Mouse (Mus musculus): ENCODE measurements around the gene Slc6a9. TPM values are rescaled to one million over a fixed set of nuclear protein-coding genes. Genes with fewer than 3 reads are reported as not detected.

The Slc6a9 gene
- 10 to 100 TPM; 35.9 to 36.3 TPM for total RNA-seq (2021)
- long read RNA-seq, experiment 1, transcript Slc6a9-201 (14 exons, 3,479 nt), result major isoform, 20 of 52 reads
- long read RNA-seq, experiment 1, partial matches to known transcripts, result 9 of 52 reads
- long read RNA-seq, experiment 1, other reads (novel, unspliced or antisense), result 23 of 52 reads
- long read RNA-seq, experiment 2, transcript Slc6a9-201 (14 exons, 3,479 nt), result major isoform, 20 of 47 reads
- long read RNA-seq, experiment 2, partial matches to known transcripts, result 13 of 47 reads
- long read RNA-seq, experiment 2, other reads (novel, unspliced or antisense), result 14 of 47 reads

DNA sequence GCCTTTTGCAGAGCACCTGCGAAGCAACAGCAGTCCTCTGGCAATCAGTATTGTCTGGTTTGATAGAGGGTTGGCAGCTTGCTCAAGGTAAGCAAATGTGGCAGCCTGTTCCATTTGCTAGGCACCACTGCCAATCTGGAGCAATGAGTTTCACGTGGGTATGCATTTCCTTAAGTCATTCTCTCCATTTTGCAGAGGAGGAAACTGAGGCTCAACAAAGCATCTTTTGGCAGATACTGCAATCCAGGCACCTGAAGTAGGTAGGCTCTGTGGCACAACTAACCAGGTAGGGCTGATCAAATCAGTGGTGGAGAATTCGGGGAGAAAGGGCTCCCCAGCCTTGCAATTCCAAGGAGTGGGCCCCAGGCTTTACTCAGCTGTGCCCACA, at the start of gene Slc6a9:
TSS of gene Slc6a9 (plus strand) at position 50 of the 388 bp plus-strand sequence.
- DNase-seq (ENCODE audit: low spot score in 2 of 2), result no peak

DNA sequence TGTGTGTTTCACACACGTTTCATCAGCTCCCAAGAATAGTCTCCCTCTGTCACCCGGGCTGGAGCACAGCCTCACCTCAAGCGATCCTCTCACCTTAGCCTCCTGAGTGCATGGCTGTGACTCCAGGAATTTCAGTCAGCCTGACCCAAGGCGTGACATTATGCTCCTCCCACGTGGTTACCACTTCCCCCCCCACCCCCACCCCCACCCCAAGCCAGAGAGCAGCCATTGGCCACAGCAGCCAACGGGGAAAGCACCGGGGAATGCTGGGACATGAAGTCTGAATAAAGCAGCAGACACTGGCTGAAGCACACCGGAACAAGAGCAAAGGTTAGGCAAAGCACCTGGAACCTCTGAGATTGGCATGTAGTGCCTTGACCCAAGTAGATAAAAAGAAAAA, 47.3 kb upstream of the Slc6a9 start:
- no peak for DNase-seq (ENCODE audit: low spot score in 2 of 2)

DNA sequence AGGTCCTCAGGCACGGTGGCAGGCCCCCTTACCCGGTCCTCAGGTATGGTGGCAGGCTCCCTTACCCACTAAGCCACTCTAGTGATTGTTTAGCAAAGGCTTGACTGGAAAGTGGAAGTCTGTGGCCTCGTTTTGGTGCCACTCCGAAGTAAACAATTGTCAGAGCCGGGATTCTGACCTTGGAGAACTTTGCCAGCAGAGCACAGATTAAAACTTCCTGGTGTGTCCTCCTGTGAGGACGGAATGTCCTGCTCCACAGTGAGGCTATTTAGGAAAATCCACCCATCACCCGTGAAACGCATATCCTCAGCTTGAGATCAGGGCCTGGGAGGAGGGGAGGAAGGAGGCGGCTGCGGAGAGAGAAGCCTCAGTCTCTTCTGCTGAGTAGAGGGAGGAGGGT, 46.0 kb upstream of the Slc6a9 start:
- DNase-seq (ENCODE audit: low spot score in 2 of 2), result no peak

DNA sequence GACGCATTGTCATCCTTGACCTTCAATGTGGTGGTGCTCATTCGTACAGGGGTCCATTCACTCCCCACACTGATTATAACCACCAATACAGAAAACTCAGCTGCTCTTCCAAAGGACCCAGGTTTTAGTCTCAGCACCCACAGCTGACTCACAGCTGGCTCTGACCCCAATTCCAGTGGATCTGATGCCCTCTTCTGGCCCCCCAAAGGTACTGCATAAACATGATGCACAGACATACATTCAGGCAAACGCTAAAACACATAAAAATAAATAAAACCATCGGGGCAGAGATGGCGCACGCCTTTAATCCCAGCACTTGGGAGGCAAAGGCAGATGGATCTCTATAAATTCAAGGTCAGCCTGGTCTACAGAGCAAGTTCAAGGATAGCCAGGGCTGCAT, 34.4 kb upstream of the Slc6a9 start:
- DNase-seq (ENCODE audit: low spot score in 2 of 2), result no peak

DNA sequence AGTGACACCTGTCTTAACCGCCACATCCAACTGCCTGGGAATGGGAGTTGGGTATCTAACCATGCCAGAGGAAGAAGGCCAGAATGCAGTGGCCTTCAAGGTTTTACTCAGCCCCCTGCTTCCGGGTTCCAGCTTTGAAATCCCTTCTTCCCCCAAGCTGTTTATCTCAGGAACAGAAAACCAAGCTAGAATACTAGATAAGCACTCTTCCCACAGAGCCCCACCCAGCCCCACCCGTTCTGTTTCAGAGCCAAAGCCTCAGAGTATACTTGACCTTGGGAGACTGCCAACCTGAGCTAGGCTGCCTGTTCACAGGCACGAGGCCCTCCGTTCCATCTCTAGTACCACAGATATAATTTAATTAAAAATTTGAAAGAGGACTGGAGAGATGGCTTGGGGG, 27.3 kb upstream of the Slc6a9 start:
- DNase-seq (ENCODE audit: low spot score in 2 of 2), result no peak

- DNase-seq (ENCODE audit: low spot score in 2 of 2), result no peak
Measured at GRCm38 (mm10) chr4:117810933-117811332, 23.4 kb upstream of the Slc6a9 start.

DNA sequence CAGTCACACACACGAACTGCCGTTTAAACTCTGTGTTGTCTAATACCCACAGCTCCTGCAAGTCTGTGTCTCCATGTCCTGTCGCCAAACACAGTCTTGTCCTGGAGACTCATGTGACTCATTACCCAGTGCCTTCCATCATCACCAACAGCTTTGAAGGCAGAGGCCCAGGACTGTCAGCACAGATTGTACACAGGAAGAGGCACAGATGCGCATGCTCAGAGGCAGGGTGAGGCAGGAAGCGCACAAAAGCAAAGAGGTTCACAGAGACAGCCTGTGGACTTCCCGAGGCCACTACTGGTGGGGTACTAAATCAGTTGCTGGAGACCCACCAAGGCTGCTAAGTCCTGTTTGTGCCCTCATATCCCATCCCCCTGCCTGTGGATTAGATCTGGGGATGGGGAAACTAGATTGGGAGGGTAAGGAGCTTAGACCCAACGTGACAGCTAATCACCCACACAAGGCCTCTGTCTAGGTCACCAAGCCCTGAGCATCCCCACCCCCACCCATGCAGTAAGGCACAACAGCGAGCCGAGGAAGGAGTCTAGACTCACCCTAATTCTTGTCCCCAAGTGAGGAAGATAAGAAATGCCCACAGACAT, 20.6 kb upstream of the Slc6a9 start:
- DNase-seq (ENCODE audit: low spot score in 2 of 2), result no peak

- no peak for DNase-seq (ENCODE audit: low spot score in 2 of 2)
Measured at GRCm38 (mm10) chr4:117814333-117814732, 20.0 kb upstream of the Slc6a9 start.

DNA sequence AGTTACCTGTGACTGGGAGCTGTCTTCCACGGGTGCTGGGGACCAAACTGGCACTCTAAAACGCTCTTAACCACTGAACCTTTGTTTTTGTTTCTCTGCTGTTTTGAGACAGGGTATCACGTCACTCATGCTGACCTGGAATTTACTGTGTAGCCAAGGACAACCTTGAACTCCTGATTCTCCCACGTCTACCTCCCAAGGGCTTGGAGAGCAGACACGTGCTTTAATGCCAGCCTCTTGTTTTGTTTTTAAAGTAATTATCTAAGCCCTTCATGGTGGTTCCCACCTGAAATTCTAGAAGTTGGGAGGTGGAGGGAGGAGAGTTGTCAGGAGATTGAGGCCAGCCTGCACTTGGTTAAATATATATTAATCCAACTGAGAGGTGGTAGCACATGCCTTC, 17.5 kb upstream of the Slc6a9 start:
- no peak for DNase-seq (ENCODE audit: low spot score in 2 of 2)

DNA sequence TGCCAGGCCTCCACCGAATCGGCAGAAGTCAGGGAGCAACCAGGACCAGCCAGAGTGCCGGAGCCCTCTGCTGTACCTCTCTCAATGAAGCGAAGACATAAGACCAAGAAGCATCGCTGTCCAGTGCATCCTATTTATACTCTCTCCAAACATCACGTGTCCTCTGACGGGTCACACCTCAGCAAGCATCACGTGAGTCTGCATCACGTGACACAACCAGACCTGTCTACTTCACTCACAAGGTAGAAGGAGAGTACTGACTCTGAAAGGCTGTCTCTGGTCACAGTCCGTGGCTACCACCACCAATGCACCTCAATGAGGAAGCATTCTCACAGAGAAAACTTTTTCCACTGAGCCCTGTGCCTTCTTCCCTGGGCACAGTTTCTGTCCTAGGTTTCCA, 16.3 kb upstream of the Slc6a9 start:
- no peak for DNase-seq (ENCODE audit: low spot score in 2 of 2)

GRCm38 (mm10) chr4:117828572-117829145, 5.6 kb upstream of the Slc6a9 start:
- no peak for DNase-seq (ENCODE audit: low spot score in 2 of 2)

- peak; percentile 42 to 65 for DNase-seq (ENCODE audit: low spot score in 2 of 2)
Measured at GRCm38 (mm10) chr4:117829260-117830123, 4.8 kb upstream of the Slc6a9 start.

DNA sequence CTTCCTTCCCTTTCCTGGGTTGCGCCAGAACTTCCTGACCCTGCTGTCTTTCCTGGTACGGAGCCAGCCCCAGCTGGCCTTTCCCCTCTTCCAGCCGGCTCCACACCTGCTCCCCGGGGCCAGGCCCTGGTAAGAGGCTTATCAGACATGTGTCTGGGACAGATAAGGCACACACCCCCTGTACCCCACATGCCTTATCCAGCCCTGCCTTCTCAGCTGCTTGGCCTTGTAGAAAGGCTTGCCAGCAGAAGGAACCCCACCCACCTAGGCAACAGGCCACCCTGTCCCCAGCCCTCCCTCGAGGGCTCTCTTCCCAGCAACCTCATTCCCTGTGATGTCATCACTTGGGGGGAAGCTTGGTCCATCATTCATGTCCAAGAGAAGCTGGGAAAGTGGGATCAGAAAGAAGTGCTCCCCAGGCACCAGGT, 4.2 kb upstream of the Slc6a9 start:
- DNase-seq (ENCODE audit: low spot score in 2 of 2), result no peak

- no peak for DNase-seq (ENCODE audit: low spot score in 2 of 2)
Measured at GRCm38 (mm10) chr4:117830801-117831200, 3.5 kb upstream of the Slc6a9 start.

GRCm38 (mm10) chr4:117831499-117831898, 2.8 kb upstream of the Slc6a9 start:
- no peak for DNase-seq (ENCODE audit: low spot score in 2 of 2)

DNA sequence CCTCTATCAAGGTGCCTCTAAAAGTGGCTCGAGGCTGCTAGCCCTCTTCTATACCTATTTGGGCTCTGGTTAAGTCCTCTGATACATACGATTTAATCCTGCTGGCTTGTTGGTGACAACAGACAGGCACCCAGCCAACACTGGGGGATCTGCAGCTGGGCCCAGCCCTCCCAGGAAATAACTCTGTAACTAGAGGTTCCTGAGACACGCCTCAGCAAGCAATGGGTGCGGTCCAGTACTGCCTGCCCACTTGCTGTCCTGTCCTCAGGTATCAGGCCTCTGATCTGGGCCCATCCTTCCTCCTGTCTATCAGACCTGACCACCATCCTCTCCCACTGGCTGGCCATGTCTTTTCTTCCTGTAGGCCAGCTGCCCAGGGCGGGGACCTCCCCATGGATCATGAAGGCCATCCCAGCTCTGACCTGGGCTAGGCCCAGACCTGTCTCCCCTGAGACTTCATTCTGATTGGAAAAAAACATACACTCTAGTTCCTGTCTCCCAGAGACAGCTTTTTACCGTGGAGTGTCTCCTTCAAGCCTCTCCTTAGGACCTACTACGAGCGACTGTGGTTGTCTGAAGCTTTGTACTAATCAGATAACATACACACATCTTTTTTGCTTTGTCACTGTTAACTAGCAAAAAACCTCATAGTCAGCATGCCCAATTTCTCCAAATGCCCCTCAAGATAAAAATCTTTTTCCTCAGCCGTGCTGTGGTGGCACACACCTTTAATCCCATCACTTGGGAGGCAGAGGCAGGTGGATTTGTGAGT, 2.2 kb upstream of the Slc6a9 start:
- no peak for DNase-seq (ENCODE audit: low spot score in 2 of 2)

GRCm38 (mm10) chr4:117834845-117835530, 682 bp downstream of the Slc6a9 start:
- peak; percentile 29 to 45 for DNase-seq (ENCODE audit: low spot score in 2 of 2)

GRCm38 (mm10) chr4:117835531-117836111, 1.3 kb downstream of the Slc6a9 start:
- DNase-seq (ENCODE audit: low spot score in 2 of 2), result peak; percentile 56 to 70

GRCm38 (mm10) chr4:117836204-117836767, 2.0 kb downstream of the Slc6a9 start:
- peak; percentile 81 to 88 for DNase-seq (ENCODE audit: low spot score in 2 of 2)

- DNase-seq (ENCODE audit: low spot score in 2 of 2), result no peak
Measured at GRCm38 (mm10) chr4:117837271-117837670, 3.0 kb downstream of the Slc6a9 start.
